Mouse (Mus musculus) midbrain, embryonic 10.5 days (tissue): ENCODE results near the gene Epb41l1. TPM values are rescaled to one million over a fixed set of nuclear protein-coding genes. Genes with fewer than 3 reads are reported as not detected.

Experiments used
- DNase-seq: peaks from one replicate; pipeline ENCODE4 v3.0.0-alpha.2; 2017; ENCODE audit warnings: low spot score
- H3K27ac ChIP-seq: fragments of 300-500 bp; sonication (generic); replicated peaks from 2 replicates; pipeline ENCODE4 v1.5.1; 2016; ENCODE audit warnings: mild to moderate bottlenecking
- H3K27me3 ChIP-seq: fragments of 300-500 bp; sonication (generic); 2 replicates; pipeline ENCODE4 v1.6.1; 2016; ENCODE audit warnings: low read depth, mild to moderate bottlenecking; ENCODE audit not compliant: poor library complexity, severe bottlenecking
- H3K36me3 ChIP-seq: fragments of 300-500 bp; sonication (generic); 2 replicates; pipeline ENCODE4 v1.6.1; 2016; ENCODE audit warnings: mild to moderate bottlenecking, moderate library complexity
- H3K4me1 ChIP-seq: fragments of 300-500 bp; sonication (generic); 2 replicates; pipeline ENCODE4 v1.6.1; 2016
- H3K4me3 ChIP-seq: fragments of 300-500 bp; sonication (generic); 2 replicates; pipeline ENCODE4 v1.5.1; 2016; ENCODE audit warnings: mild to moderate bottlenecking, moderate library complexity
- H3K9me3 ChIP-seq: fragments of 300-500 bp; sonication (generic); replicated peaks from 2 replicates; pipeline ENCODE4 v1.6.1; 2016; ENCODE audit warnings: mild to moderate bottlenecking
- WGBS: fragments of 180-500 bp; shearing (Covaris S2); methylation state at CpG from one replicate; pipeline ENCODE4 v1.1.7; 2016; 5-methylcytosine and 5-hydroxymethylcytosine counted together
- polyA plus RNA-seq: library from polyadenylated mRNA; unstranded; fragments of >200 nt; fragmentation: Nextera tagmentation; extraction: Ambion mirVana; gene quantifications from 2 replicates; pipeline ENCODE4 v1.2.1, GENCODE M21; 2016

Epb41l1 gene
- polyA plus RNA-seq, 1 experiment from 2014 or later = 1.3 TPM

GRCm38 (mm10) chr2:156452149-156452536, 31.4 kb downstream of the Epb41l1 start:
- DNase-seq = no peak
- Histone ChIP-seq H3K27ac (no peak overlapping the region), H3K4me3 (no peak overlapping the region), H3K4me1 (peaks cover 23% of the 10 kb centered on the region), H3K27me3 (no peaks in the 10 kb centered on the region), H3K36me3 (no peaks in the 10 kb centered on the region), H3K9me3 (no peaks in the 10 kb centered on the region)
- WGBS = 58% methylated on average over 7 of the region's 7 CpGs

- 83% methylated on average over 7 of the region's 7 CpGs for WGBS
- H3K27ac ChIP-seq = peak overlapping the region; percentile 55; the same call in 1 of the 2 replicates
- no peak overlapping the region for H3K4me3 ChIP-seq
- H3K9me3 ChIP-seq = no peaks in the 10 kb centered on the region
- peaks cover 18% of the 10 kb centered on the region for H3K4me1 ChIP-seq
- H3K27me3 ChIP-seq = no peaks in the 10 kb centered on the region
- no peaks in the 10 kb centered on the region for H3K36me3 ChIP-seq
- no peak for DNase-seq
Measured at GRCm38 (mm10) chr2:156453822-156454221, 33.1 kb downstream of the Epb41l1 start.

- Histone ChIP-seq H3K4me3 (no peak overlapping the region), H3K9me3 (no peaks in the 10 kb centered on the region), H3K4me1 (peaks cover 29% of the 10 kb centered on the region), H3K27ac (no peak overlapping the region), H3K27me3 (peaks cover 2% of the 10 kb centered on the region; the same call in 1 of the 2 replicates), H3K36me3 (no peaks in the 10 kb centered on the region)
- 90% methylated on average over 9 of the region's 9 CpGs for WGBS
- DNase-seq = no peak
Measured at GRCm38 (mm10) chr2:156455508-156456108, 34.9 kb downstream of the Epb41l1 start.

- no peaks in the 10 kb centered on the region for H3K36me3 ChIP-seq
- H3K27ac ChIP-seq = no peak overlapping the region
- H3K4me3 ChIP-seq = no peak overlapping the region
- H3K4me1 ChIP-seq = peaks cover 28% of the 10 kb centered on the region
- no peaks in the 10 kb centered on the region for H3K9me3 ChIP-seq
- DNase-seq = no peak
- 82% methylated on average over 14 of the region's 14 CpGs for WGBS
- H3K27me3 ChIP-seq = peaks cover 5% of the 10 kb centered on the region; the same call in 1 of the 2 replicates
Measured at GRCm38 (mm10) chr2:156456386-156457342, 36.0 kb downstream of the Epb41l1 start.

- DNase-seq = no peak
- no peaks in the 10 kb centered on the region for H3K36me3 ChIP-seq
- peaks cover 26% of the 10 kb centered on the region for H3K4me1 ChIP-seq
- no peak overlapping the region for H3K27ac ChIP-seq
- no peak overlapping the region for H3K4me3 ChIP-seq
- no peaks in the 10 kb centered on the region for H3K9me3 ChIP-seq
- H3K27me3 ChIP-seq = peaks cover 5% of the 10 kb centered on the region; the same call in 1 of the 2 replicates
- 77% methylated on average over 4 of the region's 4 CpGs for WGBS
Measured at GRCm38 (mm10) chr2:156457343-156457717, 36.6 kb downstream of the Epb41l1 start.

GRCm38 (mm10) chr2:156460470-156460869, 39.8 kb downstream of the Epb41l1 start:
- no peak for DNase-seq
- H3K27ac ChIP-seq = no peak overlapping the region
- H3K9me3 ChIP-seq = no peaks in the 10 kb centered on the region
- no peaks in the 10 kb centered on the region for H3K36me3 ChIP-seq
- 52% methylated on average over 14 of the region's 14 CpGs for WGBS
- H3K4me1 ChIP-seq = peaks cover 22% of the 10 kb centered on the region
- no peak overlapping the region for H3K4me3 ChIP-seq
- H3K27me3 ChIP-seq = peaks cover 5% of the 10 kb centered on the region; the same call in 1 of the 2 replicates

GRCm38 (mm10) chr2:156462154-156463029, 41.7 kb downstream of the Epb41l1 start:
- H3K27me3 ChIP-seq = peaks cover 5% of the 10 kb centered on the region; the same call in 1 of the 2 replicates
- no peaks in the 10 kb centered on the region for H3K36me3 ChIP-seq
- H3K4me3 ChIP-seq = no peak overlapping the region
- H3K27ac ChIP-seq = no peak overlapping the region
- WGBS = 64% methylated on average over 14 of the region's 14 CpGs
- no peak for DNase-seq
- peaks cover 22% of the 10 kb centered on the region for H3K4me1 ChIP-seq
- H3K9me3 ChIP-seq = no peaks in the 10 kb centered on the region

- Histone ChIP-seq H3K4me3 (no peak overlapping the region), H3K36me3 (no peaks in the 10 kb centered on the region), H3K4me1 (peaks cover 22% of the 10 kb centered on the region), H3K27ac (no peak overlapping the region), H3K27me3 (peaks cover 5% of the 10 kb centered on the region; the same call in 1 of the 2 replicates), H3K9me3 (no peaks in the 10 kb centered on the region)
- WGBS = 90% methylated on average over 4 of the region's 4 CpGs
- no peak for DNase-seq
Measured at GRCm38 (mm10) chr2:156464416-156464815, 43.7 kb downstream of the Epb41l1 start.

- H3K4me1 ChIP-seq = peaks cover 8% of the 10 kb centered on the region
- no peak for DNase-seq
- no peak overlapping the region for H3K27ac ChIP-seq
Measured at GRCm38 (mm10) chr2:156467538-156467937, 46.8 kb downstream of the Epb41l1 start.

GRCm38 (mm10) chr2:156468890-156469289, 48.2 kb downstream of the Epb41l1 start:
- no peak for DNase-seq
- Histone ChIP-seq H3K27ac (no peak overlapping the region), H3K4me1 (peaks cover 10% of the 10 kb centered on the region; the same call in 1 of the 2 replicates), H3K9me3 (no peaks in the 10 kb centered on the region), H3K36me3 (no peaks in the 10 kb centered on the region), H3K4me3 (no peak overlapping the region), H3K27me3 (peaks cover 4% of the 10 kb centered on the region)
- 90% methylated on average over 5 of the region's 5 CpGs for WGBS

More at GRCm38 (mm10) chr2:156467538-156467937, 46.8 kb downstream of the Epb41l1 start:
- no peaks in the 10 kb centered on the region for H3K36me3 ChIP-seq
- no peaks in the 10 kb centered on the region for H3K9me3 ChIP-seq
- 94% methylated on average over 11 of the region's 11 CpGs for WGBS
- no peaks in the 10 kb centered on the region; the same call in 1 of the 2 replicates for H3K27me3 ChIP-seq
- no peak overlapping the region for H3K4me3 ChIP-seq

- no peak overlapping the region for H3K27ac ChIP-seq
Measured at GRCm38 (mm10) chr2:156469508-156469907, 48.8 kb downstream of the Epb41l1 start.

GRCm38 (mm10) chr2:156470938-156471337, 50.2 kb downstream of the Epb41l1 start:
- Histone ChIP-seq H3K27ac (0 out of 2 replicates have a peak overlapping the region, but pooled peaks have one; percentile 2), H3K36me3 (no peaks in the 10 kb centered on the region), H3K27me3 (peaks cover 18% of the 10 kb centered on the region), H3K4me1 (peaks cover 27% of the 10 kb centered on the region), H3K9me3 (no peaks in the 10 kb centered on the region), H3K4me3 (no peak overlapping the region)
- WGBS = 89% methylated on average over 7 of the region's 7 CpGs
- DNase-seq = no peak

More at GRCm38 (mm10) chr2:156469508-156469907, 48.8 kb downstream of the Epb41l1 start:
- 69% methylated on average over 8 of the region's 8 CpGs for WGBS
- Histone ChIP-seq H3K4me1 (peaks cover 15% of the 10 kb centered on the region), H3K36me3 (no peaks in the 10 kb centered on the region), H3K9me3 (no peaks in the 10 kb centered on the region), H3K27me3 (peaks cover 10% of the 10 kb centered on the region), H3K4me3 (no peak overlapping the region)
- DNase-seq = no peak
